Mouse (Mus musculus) embryonic facial prominence, embryonic 11.5 days (tissue): Measurements from ENCODE around the gene Tor1aip1. TPM values are rescaled to one million over a fixed set of nuclear protein-coding genes. Genes with fewer than 3 reads are reported as not detected.

Source experiments
- ATAC-seq: fragments of 200-750 bp; cut with Nextera tagmentation; replicated peaks from 2 replicates; pipeline ENCODE4 v1.8.0; 2017; ENCODE audit warnings: low read depth; ENCODE audit not compliant: insufficient number of reproducible peaks, low FRiP score, low TSS enrichment
- DNase-seq: peaks from one replicate; pipeline ENCODE4 v3.0.0-alpha.2; 2015; ENCODE audit warnings: low spot score
- H3K27ac ChIP-seq: fragments of 300-500 bp; sonication (generic); replicated peaks from 2 replicates; pipeline ENCODE4 v1.5.1; 2014; ENCODE audit warnings: mild to moderate bottlenecking, low read depth, low read length, control low read depth
- H3K27me3 ChIP-seq: fragments of 300-500 bp; sonication (generic); 2 replicates; pipeline ENCODE4 v1.6.1; 2014; ENCODE audit warnings: mild to moderate bottlenecking, low read length, moderate library complexity, mixed read lengths; ENCODE audit not compliant: control insufficient read depth, insufficient read depth
- H3K36me3 ChIP-seq: fragments of 300-500 bp; sonication (generic); replicated peaks from 2 replicates; pipeline ENCODE4 v1.6.1; 2014; ENCODE audit warnings: low read depth, mild to moderate bottlenecking, low read length, moderate library complexity, mixed read lengths; ENCODE audit not compliant: control insufficient read depth, insufficient read depth
- H3K4me1 ChIP-seq: fragments of 300-500 bp; sonication (generic); 2 replicates; pipeline ENCODE4 v1.6.1; 2014; ENCODE audit warnings: low read length, mixed read lengths; ENCODE audit not compliant: control insufficient read depth, insufficient read depth
- H3K4me2 ChIP-seq: fragments of 300-500 bp; sonication (generic); 2 replicates; pipeline ENCODE4 v1.6.1; 2014; ENCODE audit warnings: low read depth, mild to moderate bottlenecking, control low read depth, low read length, moderate library complexity
- H3K4me3 ChIP-seq: fragments of 300-500 bp; sonication (generic); 2 replicates; pipeline ENCODE4 v1.5.1; 2014; ENCODE audit warnings: low read depth, low read length, control low read depth
- H3K9ac ChIP-seq: fragments of 300-500 bp; sonication (generic); replicated peaks from 2 replicates; pipeline ENCODE4 v1.6.1; 2014; ENCODE audit warnings: mild to moderate bottlenecking, control low read depth, low read length
- H3K9me3 ChIP-seq: fragments of 300-500 bp; sonication (generic); replicated peaks from 2 replicates; pipeline ENCODE4 v1.6.1; 2016; ENCODE audit warnings: mild to moderate bottlenecking, low read length, inconsistent platforms, mixed read lengths; ENCODE audit not compliant: control insufficient read depth
- WGBS: fragments of 180-500 bp; shearing (Covaris S2); extraction: QIAGEN DNeasy Blood & Tissue Kit; methylation state at CpG from one replicate; pipeline ENCODE4 v1.1.7; 2014; 5-methylcytosine and 5-hydroxymethylcytosine counted together
- polyA plus RNA-seq: library from polyadenylated mRNA; unstranded; fragments of >200 nt; fragmentation: Nextera tagmentation; extraction: Ambion mirVana; gene quantifications from 2 replicates; pipeline ENCODE4 v1.2.1, GENCODE M21; 2014

The Tor1aip1 gene
- polyA plus RNA-seq, 1 experiment from 2014 or later, result 43.3 TPM

DNA sequence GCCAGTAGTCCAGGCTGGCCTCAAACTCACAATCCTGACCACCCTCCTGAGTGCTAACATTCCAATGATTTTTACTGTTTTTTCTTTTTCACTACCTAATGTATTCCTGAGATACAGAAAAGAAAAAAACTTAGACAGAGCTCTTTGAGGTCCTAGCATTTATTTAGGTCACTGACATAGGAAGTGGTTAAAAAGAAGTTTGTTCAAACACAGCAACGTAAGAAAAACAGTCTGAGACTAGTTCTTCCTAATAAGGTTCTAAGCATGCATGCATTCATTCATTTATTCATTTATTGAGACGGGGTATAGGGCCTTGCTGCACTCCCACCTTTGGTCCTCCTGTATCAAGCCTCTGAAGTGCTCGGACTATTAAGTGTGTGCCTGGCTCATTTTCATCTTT is 8.4 kb downstream of the Tor1aip1 start:
- Histone ChIP-seq H3K4me1 (no peaks in the 10 kb centered on the region), H3K4me3 (no peak overlapping the region), H3K9ac (no peak overlapping the region), H3K27ac (no peak overlapping the region), H3K9me3 (no peaks in the 10 kb centered on the region), H3K4me2 (no peak overlapping the region), H3K36me3 (peaks cover 4% of the 10 kb centered on the region), H3K27me3 (no peaks in the 10 kb centered on the region)
- WGBS, result 90% methylated on average over 3 of the region's 3 CpGs
- DNase-seq (no peak), ATAC-seq (no peak)

DNA sequence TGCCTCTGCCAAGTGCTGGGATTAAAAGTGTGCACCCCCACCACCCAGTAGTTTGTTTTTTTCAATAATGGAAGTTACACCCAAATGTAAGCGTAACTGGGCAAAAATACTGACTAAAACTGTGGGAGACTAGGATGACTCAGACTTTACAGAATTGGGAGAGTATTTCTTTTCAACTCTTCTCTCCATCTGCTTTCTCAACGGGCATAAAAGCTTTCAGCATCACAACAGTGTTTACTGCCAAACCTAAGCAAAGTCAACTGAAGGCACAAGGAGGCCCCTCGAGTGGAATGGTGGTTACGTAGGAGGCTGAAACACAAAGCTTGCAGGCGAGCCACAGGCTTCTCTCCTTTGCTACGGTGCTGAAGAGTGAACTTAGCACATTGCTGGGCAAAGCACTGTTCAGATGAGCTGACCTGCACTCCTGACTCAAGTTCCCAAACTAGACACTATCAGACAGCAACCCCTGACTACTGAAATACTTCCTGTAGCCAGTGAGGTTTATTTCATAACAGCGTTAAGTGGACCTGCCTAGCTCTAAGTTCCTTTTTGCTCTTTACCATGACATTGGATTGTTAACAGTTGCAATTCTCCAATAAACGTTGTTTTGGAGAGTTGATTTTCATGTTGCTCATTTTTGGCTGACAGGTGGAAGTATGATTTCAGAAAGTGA is 11.3 kb downstream of the Tor1aip1 start:
- Histone ChIP-seq H3K36me3 (peaks cover 2% of the 10 kb centered on the region; the same call in 1 of the 2 replicates), H3K9ac (no peak overlapping the region), H3K27ac (no peak overlapping the region), H3K9me3 (no peaks in the 10 kb centered on the region), H3K27me3 (no peaks in the 10 kb centered on the region), H3K4me1 (no peaks in the 10 kb centered on the region), H3K4me2 (no peak overlapping the region), H3K4me3 (no peak overlapping the region)
- ATAC-seq (no peak), DNase-seq (no peak)
- 89% methylated on average over 8 of the region's 8 CpGs for WGBS

DNA sequence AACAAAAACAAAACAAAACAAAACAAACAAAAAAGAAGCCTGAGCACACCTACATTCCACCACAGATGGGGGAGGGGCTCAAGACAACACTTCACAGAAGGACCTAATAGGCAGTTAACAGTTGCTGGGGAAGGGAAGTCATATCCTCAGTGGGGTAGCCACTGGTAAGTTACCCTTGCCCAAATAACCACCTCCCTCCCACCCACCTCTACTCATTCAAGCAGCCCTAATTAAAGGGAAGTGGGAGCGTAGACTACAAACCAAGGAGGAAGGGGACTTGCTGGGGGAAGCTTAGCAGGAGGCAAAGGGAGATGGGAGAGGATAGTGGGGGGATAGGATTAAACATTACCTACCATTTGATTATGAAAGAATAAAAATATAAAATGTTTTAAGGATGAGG is 15.9 kb downstream of the Tor1aip1 start:
- no peak overlapping the region for H3K27ac ChIP-seq
- ATAC-seq (no peak), DNase-seq (no peak)
- no peaks in the 10 kb centered on the region for H3K9me3 ChIP-seq
- H3K36me3 ChIP-seq, result peaks cover 3% of the 10 kb centered on the region
- H3K27me3 ChIP-seq, result no peaks in the 10 kb centered on the region
- H3K4me2 ChIP-seq, result no peak overlapping the region
- WGBS, result 88% methylated on average over 1 of the region's 1 CpGs
- H3K9ac ChIP-seq, result no peak overlapping the region
- H3K4me3 ChIP-seq, result no peak overlapping the region
- H3K4me1 ChIP-seq, result no peaks in the 10 kb centered on the region

DNA sequence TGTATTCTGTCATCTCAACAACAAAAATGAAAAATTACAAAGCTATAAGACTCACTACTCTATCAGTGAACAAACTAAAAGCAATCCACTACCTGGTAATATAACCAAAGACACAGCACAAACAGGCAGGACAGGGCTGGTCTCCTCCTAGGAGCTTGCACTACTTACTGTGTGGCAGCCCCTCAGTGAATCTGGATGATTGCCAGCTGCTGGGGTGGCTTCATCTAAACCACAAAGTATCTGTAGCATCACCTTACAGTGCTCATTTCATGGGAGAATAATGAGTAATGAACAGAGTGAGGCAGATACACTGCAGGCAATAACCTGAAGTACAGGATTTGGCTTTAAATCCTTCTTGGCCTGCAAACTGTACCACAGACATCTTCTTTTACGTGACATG is 16.5 kb downstream of the Tor1aip1 start:
- WGBS, result 94% methylated on average over 1 of the region's 1 CpGs
- H3K27me3 ChIP-seq, result no peaks in the 10 kb centered on the region
- no peak overlapping the region for H3K4me3 ChIP-seq
- DNase-seq (no peak), ATAC-seq (no peak)
- no peak overlapping the region for H3K9ac ChIP-seq
- H3K36me3 ChIP-seq, result peaks cover 3% of the 10 kb centered on the region
- no peaks in the 10 kb centered on the region for H3K9me3 ChIP-seq
- H3K4me2 ChIP-seq, result no peak overlapping the region
- H3K27ac ChIP-seq, result no peak overlapping the region
- no peaks in the 10 kb centered on the region for H3K4me1 ChIP-seq

DNA sequence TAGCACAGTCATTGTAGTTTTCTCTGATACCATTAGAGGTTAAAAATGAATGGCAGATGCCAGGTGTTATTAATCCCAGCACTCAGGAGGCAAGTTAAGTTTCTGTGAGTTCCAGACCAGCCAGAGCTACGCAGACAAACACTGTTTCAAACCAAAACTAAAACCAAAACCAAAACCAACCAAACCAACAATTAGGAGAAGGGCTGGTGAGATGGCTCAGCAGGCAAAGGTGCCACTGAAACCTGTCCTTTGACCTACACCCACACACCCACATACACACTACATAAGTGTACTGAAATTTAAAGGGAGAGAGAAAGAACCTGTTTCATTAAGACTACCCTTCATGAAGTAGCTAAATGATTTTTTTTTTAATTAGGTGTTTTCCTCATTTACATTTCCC is 27.3 kb downstream of the Tor1aip1 start:
- ATAC-seq (no peak), DNase-seq (no peak)
- Histone ChIP-seq H3K4me3 (no peak overlapping the region), H3K36me3 (peaks cover 3% of the 10 kb centered on the region; the same call in 1 of the 2 replicates), H3K4me2 (no peak overlapping the region), H3K9me3 (no peaks in the 10 kb centered on the region), H3K9ac (no peak overlapping the region), H3K27ac (no peak overlapping the region), H3K27me3 (no peaks in the 10 kb centered on the region), H3K4me1 (no peaks in the 10 kb centered on the region)
- 96% methylated on average over 1 of the region's 1 CpGs for WGBS

DNA sequence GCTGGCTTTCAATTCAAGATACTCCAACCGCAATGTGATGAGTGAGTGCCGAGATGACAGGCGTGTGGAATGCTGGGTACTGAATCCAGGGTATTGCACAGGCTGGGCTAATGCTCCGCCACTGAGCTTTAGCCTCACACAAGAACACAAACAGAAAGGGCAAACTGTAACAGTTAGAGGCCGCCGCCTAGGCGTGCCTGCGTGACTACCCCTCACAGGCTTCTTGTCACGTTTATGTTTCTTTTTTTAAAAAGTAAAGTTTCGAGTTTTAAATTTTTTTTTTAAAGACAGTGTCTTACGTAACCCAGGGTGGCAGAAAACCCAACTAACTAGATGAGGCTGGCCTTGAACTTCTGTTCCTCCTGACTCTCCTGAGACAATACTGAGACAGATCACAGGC is 30.4 kb downstream of the Tor1aip1 start:
- Histone ChIP-seq H3K27me3 (no peaks in the 10 kb centered on the region), H3K36me3 (peaks cover 6% of the 10 kb centered on the region), H3K4me1 (no peaks in the 10 kb centered on the region), H3K27ac (no peak overlapping the region), H3K9me3 (no peaks in the 10 kb centered on the region), H3K9ac (no peak overlapping the region), H3K4me3 (no peak overlapping the region), H3K4me2 (no peak overlapping the region)
- no peak for ATAC-seq
- no peak for DNase-seq
- 93% methylated on average over 11 of the region's 11 CpGs for WGBS

DNA sequence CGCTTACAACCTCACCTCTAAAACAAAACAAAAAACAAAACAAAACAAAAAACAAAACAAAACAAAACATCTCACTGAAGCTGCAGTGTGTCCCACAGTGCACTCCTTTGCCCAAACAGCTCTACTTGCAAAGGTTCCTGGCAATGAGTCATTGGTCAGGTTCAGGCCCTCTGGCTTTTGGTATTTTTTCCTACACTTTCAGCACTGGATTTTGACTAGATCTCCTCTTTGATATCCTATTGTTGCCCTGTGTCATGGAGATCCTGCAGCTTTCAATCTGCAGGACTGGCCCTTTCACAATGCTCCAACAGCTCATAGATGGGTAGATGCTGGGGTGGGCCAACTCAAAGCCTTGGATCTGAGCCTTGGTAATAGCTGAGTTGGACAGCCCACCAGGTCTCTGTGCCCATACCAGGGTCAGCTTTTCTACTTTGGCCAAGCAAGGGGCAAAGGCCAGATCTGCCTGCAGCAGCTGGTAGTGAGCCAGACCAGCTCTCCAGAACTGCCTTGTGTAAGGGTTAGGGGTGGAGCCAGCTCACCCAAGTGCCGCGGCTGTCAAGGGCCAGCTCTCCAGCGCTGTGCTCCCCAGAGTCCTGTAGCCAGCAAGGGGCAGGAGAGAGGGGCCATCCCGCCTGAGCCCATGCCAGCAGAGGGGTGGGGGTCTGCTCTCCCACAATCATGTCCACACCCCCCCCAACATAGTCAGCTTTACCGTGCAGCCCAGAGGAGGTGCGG is 32.9 kb downstream of the Tor1aip1 start:
- DNase-seq (no peak), ATAC-seq (no peak; the same call in 1 of the 2 replicates)
- Histone ChIP-seq H3K36me3 (peaks cover 6% of the 10 kb centered on the region), H3K4me1 (no peaks in the 10 kb centered on the region), H3K4me2 (no peak overlapping the region), H3K4me3 (no peak overlapping the region), H3K27ac (no peak overlapping the region), H3K27me3 (no peaks in the 10 kb centered on the region), H3K9me3 (no peaks in the 10 kb centered on the region), H3K9ac (no peak overlapping the region)
- WGBS, result 85% methylated on average over 7 of the region's 7 CpGs

DNA sequence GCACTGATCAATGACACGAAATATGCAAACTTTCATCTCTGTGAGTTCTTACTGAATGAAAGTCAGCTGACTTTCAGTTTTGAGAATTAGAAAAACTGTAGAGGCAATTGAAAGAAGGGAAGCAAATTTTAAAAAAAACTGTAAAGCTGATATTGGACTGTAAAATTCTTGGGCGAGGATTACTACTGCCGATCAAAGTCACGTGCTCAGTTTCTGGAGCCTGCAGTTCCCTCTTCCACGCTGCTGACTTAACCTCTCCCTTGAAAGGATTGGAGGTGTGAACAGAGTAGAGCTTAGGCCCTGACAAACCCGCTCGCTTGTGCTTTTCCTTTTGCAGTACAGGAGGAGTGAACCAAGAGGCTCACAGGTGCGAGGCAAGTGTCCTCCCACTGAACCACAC is 33.9 kb downstream of the Tor1aip1 start:
- ATAC-seq, result no peak
- WGBS, result 92% methylated on average over 8 of the region's 8 CpGs
- Histone ChIP-seq H3K9ac (no peak overlapping the region), H3K4me2 (no peak overlapping the region), H3K27ac (no peak overlapping the region), H3K4me3 (no peak overlapping the region), H3K36me3 (peaks cover 6% of the 10 kb centered on the region), H3K4me1 (no peaks in the 10 kb centered on the region), H3K9me3 (no peaks in the 10 kb centered on the region), H3K27me3 (no peaks in the 10 kb centered on the region)
- no peak for DNase-seq
